Mouse (Mus musculus) brain, embryonic 14.5 days (tissue): ENCODE measurements around the gene Nfs1.

Source experiments
- CTCF ChIP-seq: fragments of 200-500 bp; IDR thresholded peaks from 2 replicates; pipeline ENCODE4 v1.5.1; 2012; ENCODE audit warnings: inconsistent platforms, mild to moderate bottlenecking, moderate library complexity, borderline replicate concordance; ENCODE audit not compliant: insufficient read depth, insufficient read length; ENCODE audit errors: extremely low read depth
- POLR2A ChIP-seq: fragments of 200-500 bp; IDR thresholded peaks from 2 replicates; pipeline ENCODE4 v1.6.1; 2012; ENCODE audit warnings: mild to moderate bottlenecking, inconsistent platforms, borderline replicate concordance; ENCODE audit not compliant: poor library complexity, insufficient read depth, insufficient read length, severe bottlenecking; ENCODE audit errors: extremely low read depth

DNA sequence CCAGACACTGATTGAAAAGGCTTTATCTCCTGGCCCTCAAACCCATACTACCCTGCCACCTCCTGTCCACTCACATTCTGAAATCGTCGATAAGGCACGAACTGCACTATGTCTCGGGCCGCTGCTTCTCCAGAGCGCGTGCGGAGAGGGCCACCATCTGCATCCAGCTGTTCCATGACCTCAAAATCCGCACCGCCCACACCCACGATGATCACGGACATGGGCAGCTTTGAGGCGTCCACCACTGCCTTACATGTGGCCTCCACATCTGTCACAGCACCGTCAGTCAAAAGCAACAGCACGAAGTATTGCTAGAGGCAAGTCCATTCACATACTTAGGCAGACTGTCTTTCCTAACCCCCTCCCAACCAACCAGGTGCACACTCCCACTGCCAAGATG is 70.3 kb downstream of the Nfs1 start:
- TF ChIP-seq CTCF (no peak), POLR2A (no peak)
